Mouse (Mus musculus): Measurements from ENCODE around the gene Rab22a. TPM values are rescaled to one million over a fixed set of nuclear protein-coding genes. Genes with fewer than 3 reads are reported as not detected.

Rab22a gene
- polyA plus RNA-seq, 1 experiment from 2014 or later: 33.2 TPM

DNA sequence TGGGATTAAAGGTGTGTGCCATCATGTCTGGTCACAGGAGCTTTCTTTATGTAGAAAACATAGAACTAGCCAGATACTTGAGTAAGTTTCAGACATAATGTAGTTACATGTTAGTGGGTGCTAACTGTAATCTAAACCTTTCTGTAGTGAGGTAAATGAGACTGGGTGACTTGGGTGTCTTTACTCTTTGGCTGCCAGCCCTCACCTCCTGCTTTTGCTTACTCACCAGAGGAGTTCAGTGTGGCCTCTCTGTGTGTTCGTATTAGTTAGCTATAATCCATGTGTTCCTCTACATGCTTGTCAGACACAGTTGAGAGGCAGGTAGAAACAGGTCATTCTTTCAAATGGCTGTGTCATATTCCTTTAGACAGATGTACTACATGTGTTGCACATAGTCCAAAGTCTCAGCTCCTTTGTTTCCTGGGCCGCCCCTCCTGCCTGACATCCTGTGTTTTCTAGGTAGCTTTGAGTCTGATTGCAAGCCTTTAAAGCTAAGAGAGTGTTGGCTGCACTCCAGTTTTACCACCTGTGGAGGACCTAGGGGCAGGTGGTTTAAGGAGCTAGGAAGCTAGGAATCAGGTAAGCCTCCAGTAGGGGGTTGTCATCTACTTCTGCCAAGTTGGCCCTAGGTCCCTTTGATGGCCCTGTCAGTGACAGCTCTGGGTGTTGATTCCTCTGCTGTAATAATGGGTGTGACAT is 89.5 kb downstream of the Rab22a start:
- Histone ChIP-seq H3K9ac (no peak overlapping the region), H3K4me3 (no peak overlapping the region), H3K36me3 (ENCODE audit: poor library complexity, severe bottlenecking) (peaks cover 13% of the 10 kb centered on the region; the same call in 1 of the 2 replicates), H3K27ac (no peak overlapping the region), H3K4me2 (no peak overlapping the region), H3K9me3 (replicated peaks) (0 out of 2 replicates have a peak, but pooled peaks cover 6% of the 10 kb centered on the region), H3K4me1 (no peaks in the 10 kb centered on the region), H3K27me3 (no peaks in the 10 kb centered on the region)
- 89% methylated on average over 2 of the region's 2 CpGs for WGBS
- no peak for ATAC-seq

GRCm38 (mm10) chr2:173755433-173756144 is 96.0 kb downstream of the Rab22a start:
- H3K4me2 ChIP-seq: no peak overlapping the region
- no peak overlapping the region for H3K4me3 ChIP-seq
- H3K9ac ChIP-seq: no peak overlapping the region
- no peaks in the 10 kb centered on the region for H3K9me3 ChIP-seq (replicated peaks)
- peak; percentile 59; the same call in 1 of the 2 replicates for ATAC-seq
- H3K36me3 ChIP-seq (ENCODE audit: poor library complexity, severe bottlenecking): no peaks in the 10 kb centered on the region
- no peaks in the 10 kb centered on the region for H3K27me3 ChIP-seq
- WGBS: 32% methylated on average over 8 of the region's 8 CpGs
- peaks cover 21% of the 10 kb centered on the region for H3K4me1 ChIP-seq
- peak overlapping the region; percentile 33; the same call in 1 of the 2 replicates for H3K27ac ChIP-seq

Small RNA genes lying within 50 kb of the gene (microRNA-seq; reads per million reads assigned to microRNA genes)
- gene Mir6340: not detected

Other genes starting within 250 kb of the Rab22a start
- gene 1700021F07Rik, start 137.2 kb upstream of the Rab22a start, polyA plus RNA-seq (2015; fragmentation: Nextera tagmentation; extraction: Ambion mirVana): not detected in 2 replicates
- gene Ankrd60, start 81.4 kb upstream of the Rab22a start, polyA plus RNA-seq (2015; fragmentation: Nextera tagmentation; extraction: Ambion mirVana): not detected in 2 replicates
- gene 1700010B08Rik, start 59.7 kb downstream of the Rab22a start, polyA plus RNA-seq (2015; fragmentation: Nextera tagmentation; extraction: Ambion mirVana): not detected in 2 replicates
- 9.0 and 11.4 TPM in 2 replicates for gene Vapb, start 77.8 kb downstream of the Rab22a start, polyA plus RNA-seq (2015; fragmentation: Nextera tagmentation; extraction: Ambion mirVana)